Mouse (Mus musculus): ENCODE data around the gene Hfe2. TPM values are rescaled to one million over a fixed set of nuclear protein-coding genes. Genes with fewer than 3 reads are reported as not detected.

Gene Hfe2
- polyA plus RNA-seq, 1 experiment from 2014 or later: 1.8 TPM

DNA sequence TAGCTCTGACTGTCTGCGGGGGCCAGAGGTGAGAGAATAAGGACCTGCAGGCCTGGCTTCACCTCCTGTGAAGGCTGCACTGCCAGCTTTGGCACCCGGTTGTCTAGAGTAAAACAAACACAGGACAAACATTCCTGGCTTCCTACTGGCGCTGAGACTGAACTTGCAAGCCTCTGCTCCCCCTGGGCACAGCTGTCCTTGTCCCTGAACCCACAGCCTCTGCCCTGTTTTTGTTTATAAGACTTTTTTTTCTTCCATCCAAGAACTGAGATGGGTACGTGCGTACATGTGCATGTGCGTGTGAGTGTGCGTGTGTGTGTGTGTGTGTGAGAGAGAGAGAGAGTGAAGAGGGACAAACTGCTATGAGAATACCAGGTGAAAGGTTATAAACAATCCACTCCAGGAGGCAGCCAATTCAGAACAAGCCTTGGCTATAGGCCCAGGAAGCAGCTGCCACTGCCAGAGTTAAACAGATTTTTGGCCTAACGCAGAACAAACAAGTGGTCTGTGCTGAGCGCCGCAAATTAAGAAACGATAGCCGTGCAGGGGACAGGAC, 30.1 kb downstream of the Hfe2 start:
- Histone ChIP-seq H3K4me2 (ENCODE audit: low read depth, severe bottlenecking) (no peak overlapping the region), H3K27ac (replicated peaks; ENCODE audit: low read depth, low read length) (no peak overlapping the region), H3K27me3 (ENCODE audit: control insufficient read depth, insufficient read depth, low read length) (no peaks in the 10 kb centered on the region), H3K36me3 (ENCODE audit: control insufficient read depth, insufficient read depth, low read length) (peaks cover 3% of the 10 kb centered on the region; the same call in 1 of the 2 replicates), H3K9me3 (ENCODE audit: control insufficient read depth, low read length) (no peaks in the 10 kb centered on the region), H3K4me1 (ENCODE audit: control insufficient read depth, insufficient read depth, low read length) (peaks cover 7% of the 10 kb centered on the region; the same call in 1 of the 2 replicates), H3K9ac (ENCODE audit: low read length) (peak overlapping the region; percentile 9; the same call in 1 of the 2 replicates), H3K4me3 (ENCODE audit: low read depth, low read length) (no peak overlapping the region)
- no peak for ATAC-seq (ENCODE audit: insufficient number of reproducible peaks, low FRiP score, low TSS enrichment, low read depth)
- whole genome bisulfite sequencing: 54% methylated on average over 12 of the region's 12 CpGs
- DNase-seq (ENCODE audit: low spot score): no peak

DNA sequence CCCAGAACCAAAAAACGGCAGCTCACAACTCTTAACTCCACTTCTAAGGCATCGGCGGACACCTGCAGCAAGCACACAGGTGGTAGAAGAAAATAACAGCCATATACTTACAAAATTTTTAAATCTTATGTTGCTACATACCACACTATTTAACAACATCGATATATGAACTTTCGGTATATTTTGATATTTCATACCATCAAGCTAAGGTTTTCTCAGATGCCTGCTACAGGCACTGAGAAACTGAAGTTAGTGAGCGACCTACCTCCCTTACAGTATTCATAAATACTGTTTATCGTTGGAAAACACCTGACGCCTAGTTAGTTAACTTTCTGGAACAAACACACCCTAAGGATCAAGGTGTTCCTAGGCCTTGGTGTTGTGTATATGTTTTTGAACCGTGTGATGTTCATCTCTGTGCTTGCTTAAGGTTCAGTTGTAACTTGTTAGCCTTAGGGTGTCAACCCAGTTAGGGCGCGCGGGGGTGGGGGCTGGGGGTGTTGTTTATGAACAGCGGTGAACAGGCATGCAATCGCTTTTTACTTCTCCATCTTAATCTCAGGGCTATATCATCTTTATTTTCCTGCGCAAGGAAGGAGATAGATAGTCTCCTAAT, 31.1 kb downstream of the Hfe2 start:
- Histone ChIP-seq H3K4me1 (ENCODE audit: control insufficient read depth, insufficient read depth, low read length) (peaks cover 14% of the 10 kb centered on the region; the same call in 1 of the 2 replicates), H3K9ac (ENCODE audit: low read length) (no peak overlapping the region), H3K9me3 (ENCODE audit: control insufficient read depth, low read length) (no peaks in the 10 kb centered on the region), H3K27me3 (ENCODE audit: control insufficient read depth, insufficient read depth, low read length) (no peaks in the 10 kb centered on the region), H3K36me3 (ENCODE audit: control insufficient read depth, insufficient read depth, low read length) (peaks cover 8% of the 10 kb centered on the region), H3K4me3 (ENCODE audit: low read depth, low read length) (no peak overlapping the region), H3K4me2 (ENCODE audit: low read depth, severe bottlenecking) (peak overlapping the region; percentile 75; the same call in 1 of the 2 replicates), H3K27ac (replicated peaks; ENCODE audit: low read depth, low read length) (no peak overlapping the region)
- ATAC-seq (ENCODE audit: insufficient number of reproducible peaks, low FRiP score, low TSS enrichment, low read depth) (no peak), DNase-seq (ENCODE audit: low spot score) (no peak)
- 80% methylated on average over 15 of the region's 15 CpGs for WGBS

DNA sequence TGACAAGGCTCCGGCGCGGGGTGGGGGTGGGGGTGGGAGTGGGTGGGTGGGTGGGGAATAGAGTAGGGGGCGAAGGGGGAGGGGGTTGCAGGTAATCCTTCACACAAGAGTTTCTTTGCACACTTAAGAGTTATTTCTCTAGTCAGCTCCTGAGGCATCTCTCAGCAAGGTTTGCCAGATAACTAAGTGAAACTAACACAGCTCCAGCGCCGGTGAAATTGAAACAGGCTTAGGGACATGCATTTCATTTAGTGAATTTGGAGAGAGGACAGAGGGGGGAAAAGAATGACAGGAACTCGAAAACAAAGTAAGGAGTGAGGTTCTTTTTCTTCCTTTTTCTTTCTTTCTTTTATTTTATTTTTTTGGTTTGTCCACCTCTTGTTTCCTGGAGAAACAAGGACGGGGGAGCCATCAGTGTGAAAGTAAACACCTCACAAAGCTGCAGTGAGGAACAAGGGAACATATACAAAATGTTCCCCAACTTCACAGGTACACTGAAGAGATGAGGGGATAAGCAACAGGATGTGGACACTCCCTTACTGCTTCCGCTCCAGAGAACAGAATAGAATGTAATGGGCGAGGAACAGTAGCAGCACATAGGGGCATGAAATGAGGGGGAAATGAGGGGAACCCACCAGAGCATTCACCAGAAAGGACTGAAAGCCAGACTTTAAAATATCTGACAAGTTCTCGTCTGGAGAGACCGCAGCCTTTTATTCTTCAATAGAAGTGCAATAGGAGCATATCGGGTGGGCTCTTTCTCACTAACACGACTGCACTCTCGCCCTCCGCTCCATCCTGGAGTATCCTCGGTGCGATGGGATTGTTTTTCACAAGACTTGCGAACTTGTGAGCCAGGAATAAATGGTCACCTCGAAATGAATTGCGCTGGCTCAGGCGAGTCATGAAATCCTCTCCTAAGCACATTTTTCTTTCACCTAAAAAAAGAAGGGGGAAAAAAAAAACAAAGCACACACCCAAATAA, 32.0 kb downstream of the Hfe2 start:
- Histone ChIP-seq H3K9ac (ENCODE audit: low read length) (peak overlapping the region; percentile 64), H3K36me3 (ENCODE audit: control insufficient read depth, insufficient read depth, low read length) (peaks cover 8% of the 10 kb centered on the region), H3K9me3 (ENCODE audit: control insufficient read depth, low read length) (no peaks in the 10 kb centered on the region), H3K4me2 (ENCODE audit: low read depth, severe bottlenecking) (peak overlapping the region; percentile 75), H3K4me1 (ENCODE audit: control insufficient read depth, insufficient read depth, low read length) (peaks cover 14% of the 10 kb centered on the region; the same call in 1 of the 2 replicates), H3K27ac (replicated peaks; ENCODE audit: low read depth, low read length) (peak overlapping the region; percentile 73), H3K27me3 (ENCODE audit: control insufficient read depth, insufficient read depth, low read length) (no peaks in the 10 kb centered on the region), H3K4me3 (ENCODE audit: low read depth, low read length) (peak overlapping the region; percentile 73)
- 7% methylated on average over 22 of the region's 22 CpGs for WGBS
- no peak for ATAC-seq (ENCODE audit: insufficient number of reproducible peaks, low FRiP score, low TSS enrichment, low read depth)
- no peak for DNase-seq (ENCODE audit: low spot score)

DNA sequence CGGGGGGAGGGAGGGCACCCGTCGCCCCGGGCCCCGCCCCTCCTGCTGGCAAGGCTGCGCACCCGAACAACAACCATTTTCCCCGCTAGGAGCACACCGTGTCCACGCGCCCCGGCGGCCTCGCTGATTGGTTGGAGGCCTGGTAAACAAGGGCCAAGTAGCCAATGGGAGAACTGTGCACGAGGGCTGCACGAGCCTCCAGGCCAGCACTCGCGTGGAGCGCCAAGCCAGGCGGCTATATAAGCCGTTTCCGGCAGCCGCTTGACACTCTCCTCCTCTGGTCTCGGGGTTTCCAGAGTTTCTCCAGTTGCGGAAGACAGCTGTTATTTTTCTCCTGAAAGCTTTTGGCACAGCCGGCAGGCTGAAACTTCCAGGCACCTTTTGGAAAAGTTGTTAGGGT, 32.7 kb downstream of the Hfe2 start, which contains the start of gene Txnip:
TSS of gene Txnip (plus strand) at position 264 of the 400 bp plus-strand sequence.
- Histone ChIP-seq H3K36me3 (ENCODE audit: control insufficient read depth, insufficient read depth, low read length) (peaks cover 8% of the 10 kb centered on the region), H3K4me1 (ENCODE audit: control insufficient read depth, insufficient read depth, low read length) (peaks cover 14% of the 10 kb centered on the region; the same call in 1 of the 2 replicates)
- under 1% methylated on average over 26 of the region's 26 CpGs for WGBS

DNA sequence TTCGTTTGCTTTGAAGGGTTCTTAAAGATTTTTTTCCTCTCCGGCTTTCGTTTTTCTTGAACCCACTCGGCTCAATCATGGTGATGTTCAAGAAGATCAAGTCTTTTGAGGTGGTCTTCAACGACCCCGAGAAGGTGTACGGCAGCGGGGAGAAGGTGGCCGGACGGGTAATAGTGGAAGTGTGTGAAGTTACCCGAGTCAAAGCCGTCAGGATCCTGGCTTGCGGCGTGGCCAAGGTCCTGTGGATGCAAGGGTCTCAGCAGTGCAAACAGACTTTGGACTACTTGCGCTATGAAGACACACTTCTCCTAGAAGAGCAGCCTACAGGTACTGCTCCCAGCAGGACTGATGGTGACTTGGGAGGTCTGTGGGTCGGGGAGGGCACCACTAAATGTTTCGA, 33.2 kb downstream of the Hfe2 start:
- Histone ChIP-seq H3K9ac (ENCODE audit: low read length) (peak overlapping the region; percentile 82), H3K4me2 (ENCODE audit: low read depth, severe bottlenecking) (peak overlapping the region; percentile 75), H3K4me3 (ENCODE audit: low read depth, low read length) (peak overlapping the region; percentile 73), H3K27me3 (ENCODE audit: control insufficient read depth, insufficient read depth, low read length) (no peaks in the 10 kb centered on the region), H3K4me1 (ENCODE audit: control insufficient read depth, insufficient read depth, low read length) (peaks cover 14% of the 10 kb centered on the region; the same call in 1 of the 2 replicates), H3K27ac (replicated peaks; ENCODE audit: low read depth, low read length) (peak overlapping the region; percentile 45), H3K36me3 (ENCODE audit: control insufficient read depth, insufficient read depth, low read length) (peaks cover 8% of the 10 kb centered on the region), H3K9me3 (ENCODE audit: control insufficient read depth, low read length) (no peaks in the 10 kb centered on the region)
- under 1% methylated on average over 17 of the region's 17 CpGs for WGBS
- ATAC-seq (ENCODE audit: insufficient number of reproducible peaks, low FRiP score, low TSS enrichment, low read depth): no peak
- DNase-seq (ENCODE audit: low spot score): peak; percentile 50

More for the DNA sequence above, 32.7 kb downstream of the Hfe2 start, which contains the start of gene Txnip:
- DNase-seq (ENCODE audit: low spot score) (peak; percentile 100), ATAC-seq (ENCODE audit: insufficient number of reproducible peaks, low FRiP score, low TSS enrichment, low read depth) (peak; percentile 99)
- peak within 1 kb of the TSS; percentile 82 for H3K9ac ChIP-seq (ENCODE audit: low read length)
- no peaks in the 10 kb centered on the region for H3K27me3 ChIP-seq (ENCODE audit: control insufficient read depth, insufficient read depth, low read length)
- no peaks in the 10 kb centered on the region for H3K9me3 ChIP-seq (ENCODE audit: control insufficient read depth, low read length)
- H3K4me2 ChIP-seq (ENCODE audit: low read depth, severe bottlenecking): peak within 1 kb of the TSS; percentile 75
- H3K4me3 ChIP-seq (ENCODE audit: low read depth, low read length): peak within 1 kb of the TSS; percentile 73
- H3K27ac ChIP-seq (replicated peaks; ENCODE audit: low read depth, low read length): peak within 1 kb of the TSS; percentile 73

DNA sequence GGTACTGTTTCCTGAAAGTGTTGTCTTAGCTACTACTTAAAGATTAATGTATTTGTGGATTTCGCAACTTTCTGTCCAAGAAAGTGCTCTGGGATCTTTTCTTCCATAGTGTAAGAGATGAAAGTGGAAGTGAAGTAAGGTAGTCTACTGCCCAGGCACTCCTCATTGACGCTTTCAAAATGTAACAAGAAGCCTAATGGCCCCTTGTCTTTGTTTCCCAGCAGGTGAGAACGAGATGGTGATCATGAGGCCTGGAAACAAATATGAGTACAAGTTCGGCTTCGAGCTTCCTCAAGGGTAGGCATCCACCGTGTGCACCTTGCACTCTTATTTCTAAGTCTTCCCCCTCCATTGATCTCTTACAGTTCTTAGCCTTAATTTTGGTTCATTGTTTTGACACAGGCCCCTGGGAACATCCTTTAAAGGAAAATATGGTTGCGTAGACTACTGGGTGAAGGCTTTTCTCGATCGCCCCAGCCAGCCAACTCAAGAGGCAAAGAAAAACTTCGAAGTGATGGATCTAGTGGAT, 33.8 kb downstream of the Hfe2 start:
- no peak overlapping the region for H3K27ac ChIP-seq (replicated peaks; ENCODE audit: low read depth, low read length)

DNA sequence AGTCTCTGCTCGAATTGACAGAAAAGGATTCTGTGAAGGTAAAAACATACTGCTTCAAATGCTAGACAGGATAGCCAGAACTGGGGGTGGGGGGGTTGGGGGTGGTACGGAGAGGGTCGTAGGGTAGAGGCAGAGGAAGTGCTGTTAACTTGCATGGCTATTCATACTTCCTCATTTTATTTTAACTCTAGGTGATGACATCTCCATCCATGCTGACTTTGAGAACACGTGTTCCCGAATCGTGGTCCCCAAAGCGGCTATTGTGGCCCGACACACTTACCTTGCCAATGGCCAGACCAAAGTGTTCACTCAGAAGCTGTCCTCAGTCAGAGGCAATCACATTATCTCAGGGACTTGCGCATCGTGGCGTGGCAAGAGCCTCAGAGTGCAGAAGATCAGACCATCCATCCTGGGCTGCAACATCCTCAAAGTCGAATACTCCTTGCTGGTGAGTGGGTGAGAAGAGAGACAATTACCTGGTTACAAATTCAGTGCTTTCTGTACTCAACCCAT, 34.5 kb downstream of the Hfe2 start:
- Histone ChIP-seq H3K9me3 (ENCODE audit: control insufficient read depth, low read length) (no peaks in the 10 kb centered on the region), H3K4me2 (ENCODE audit: low read depth, severe bottlenecking) (peak overlapping the region; percentile 75), H3K4me1 (ENCODE audit: control insufficient read depth, insufficient read depth, low read length) (peaks cover 18% of the 10 kb centered on the region; the same call in 1 of the 2 replicates), H3K36me3 (ENCODE audit: control insufficient read depth, insufficient read depth, low read length) (peaks cover 8% of the 10 kb centered on the region), H3K27me3 (ENCODE audit: control insufficient read depth, insufficient read depth, low read length) (no peaks in the 10 kb centered on the region), H3K27ac (replicated peaks; ENCODE audit: low read depth, low read length) (no peak overlapping the region), H3K9ac (ENCODE audit: low read length) (no peak overlapping the region), H3K4me3 (ENCODE audit: low read depth, low read length) (peak overlapping the region; percentile 73)
- WGBS: 92% methylated on average over 12 of the region's 12 CpGs
- DNase-seq (ENCODE audit: low spot score) (no peak), ATAC-seq (ENCODE audit: insufficient number of reproducible peaks, low FRiP score, low TSS enrichment, low read depth) (no peak)

More for the DNA sequence above, 33.8 kb downstream of the Hfe2 start:
- ATAC-seq (ENCODE audit: insufficient number of reproducible peaks, low FRiP score, low TSS enrichment, low read depth): no peak
- Histone ChIP-seq H3K4me3 (ENCODE audit: low read depth, low read length) (peak overlapping the region; percentile 73), H3K4me1 (ENCODE audit: control insufficient read depth, insufficient read depth, low read length) (peaks cover 14% of the 10 kb centered on the region; the same call in 1 of the 2 replicates), H3K9ac (ENCODE audit: low read length) (peak overlapping the region; percentile 82; the same call in 1 of the 2 replicates), H3K4me2 (ENCODE audit: low read depth, severe bottlenecking) (peak overlapping the region; percentile 75), H3K27me3 (ENCODE audit: control insufficient read depth, insufficient read depth, low read length) (no peaks in the 10 kb centered on the region), H3K9me3 (ENCODE audit: control insufficient read depth, low read length) (no peaks in the 10 kb centered on the region), H3K36me3 (ENCODE audit: control insufficient read depth, insufficient read depth, low read length) (peaks cover 8% of the 10 kb centered on the region)
- no peak for DNase-seq (ENCODE audit: low spot score)
- WGBS: 54% methylated on average over 10 of the region's 10 CpGs
